Mouse (Mus musculus) heart, embryonic 15.5 days (tissue): ENCODE results near the gene Dennd1a. TPM values are rescaled to one million over a fixed set of nuclear protein-coding genes. Genes with fewer than 3 reads are reported as not detected.

Experiments
- ATAC-seq: fragments of 200-750 bp; cut with Nextera tagmentation; replicated peaks from 2 replicates; pipeline ENCODE4 v1.8.0; 2017; ENCODE audit warnings: low read depth, moderate TSS enrichment; ENCODE audit not compliant: insufficient number of reproducible peaks, insufficient read depth, low FRiP score
- H3K27ac ChIP-seq: fragments of 300-500 bp; sonication (generic); 2 replicates; pipeline ENCODE4 v1.5.1; 2015; ENCODE audit warnings: mild to moderate bottlenecking, inconsistent platforms
- H3K27me3 ChIP-seq: fragments of 300-500 bp; sonication (generic); 2 replicates; pipeline ENCODE4 v1.6.1; 2015; ENCODE audit warnings: inconsistent platforms
- H3K36me3 ChIP-seq: fragments of 300-500 bp; sonication (generic); 2 replicates; pipeline ENCODE4 v1.6.1; 2015; ENCODE audit warnings: mild to moderate bottlenecking, inconsistent platforms
- H3K4me1 ChIP-seq: fragments of 300-500 bp; sonication (generic); replicated peaks from 2 replicates; pipeline ENCODE4 v1.6.1; 2015; ENCODE audit warnings: inconsistent platforms
- H3K4me2 ChIP-seq: fragments of 300-500 bp; sonication (generic); 2 replicates; pipeline ENCODE4 v1.6.1; 2015; ENCODE audit warnings: inconsistent platforms, mild to moderate bottlenecking, moderate library complexity
- H3K4me3 ChIP-seq: fragments of 300-500 bp; sonication (generic); 2 replicates; pipeline ENCODE4 v1.5.1; 2015; ENCODE audit warnings: mild to moderate bottlenecking, inconsistent platforms
- H3K9ac ChIP-seq: fragments of 300-500 bp; sonication (generic); 2 replicates; pipeline ENCODE4 v1.6.1; 2015; ENCODE audit warnings: mild to moderate bottlenecking, inconsistent platforms
- H3K9me3 ChIP-seq: fragments of 300-500 bp; sonication (generic); replicated peaks from 2 replicates; pipeline ENCODE4 v1.6.1; 2016; ENCODE audit warnings: inconsistent platforms
- WGBS: fragments of 180-500 bp; shearing (Covaris S2); methylation state at CpG from one replicate; pipeline ENCODE4 v1.1.7; 2015; ENCODE audit warnings: mixed read lengths; 5-methylcytosine and 5-hydroxymethylcytosine counted together
- polyA plus RNA-seq: library from polyadenylated mRNA; unstranded; fragments of >200 nt; fragmentation: Nextera tagmentation; extraction: Ambion mirVana; gene quantifications from 2 replicates; pipeline ENCODE4 v1.2.1, GENCODE M21; 2015

Dennd1a gene
- polyA plus RNA-seq, 1 experiment from 2014 or later: 10.5 TPM

DNA sequence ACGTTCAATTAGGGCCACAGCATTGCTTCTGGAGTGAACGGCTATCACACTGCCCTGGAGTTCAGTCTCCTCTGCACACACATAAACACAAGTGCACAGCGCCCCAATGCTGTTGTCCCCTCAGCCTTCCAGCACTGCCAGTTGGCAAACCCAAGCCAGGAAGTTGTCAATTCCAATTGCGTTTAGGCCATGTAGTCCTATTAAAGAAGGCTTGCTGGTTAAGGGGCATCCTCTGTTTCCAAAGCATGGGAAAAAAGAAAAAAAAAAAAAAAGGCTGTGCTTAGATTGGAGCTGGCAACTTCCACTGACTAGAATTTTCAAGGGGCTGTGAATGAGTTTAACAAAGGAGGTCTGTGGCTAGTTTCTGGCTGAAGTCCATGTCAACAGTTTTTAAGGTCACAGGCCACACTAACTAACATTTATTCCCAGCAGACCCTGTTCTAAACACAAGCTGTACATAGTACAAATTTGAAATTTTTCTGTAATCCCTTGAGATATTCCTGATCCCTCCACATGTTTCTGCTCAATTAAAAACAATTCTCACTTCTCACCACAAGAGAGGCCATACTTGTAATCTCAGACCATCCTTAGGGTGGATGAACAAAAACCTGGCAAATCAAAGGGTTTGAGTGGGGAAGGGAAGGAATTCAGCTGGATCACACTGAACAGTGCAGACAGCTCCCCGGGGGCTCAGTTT lies 175.4 kb downstream of the Dennd1a start:
- no peak overlapping the region for H3K9ac ChIP-seq
- no peaks in the 10 kb centered on the region for H3K36me3 ChIP-seq
- no peaks in the 10 kb centered on the region for H3K27me3 ChIP-seq
- 54% methylated on average over 5 of the region's 5 CpGs for WGBS
- H3K4me2 ChIP-seq: no peak overlapping the region
- 0 out of 2 replicates have a peak overlapping the region, but pooled peaks have one; percentile 8 for H3K27ac ChIP-seq
- peaks cover 6% of the 10 kb centered on the region; the same call in 1 of the 2 replicates for H3K4me1 ChIP-seq
- no peak for ATAC-seq
- no peaks in the 10 kb centered on the region for H3K9me3 ChIP-seq
- H3K4me3 ChIP-seq: no peak overlapping the region

DNA sequence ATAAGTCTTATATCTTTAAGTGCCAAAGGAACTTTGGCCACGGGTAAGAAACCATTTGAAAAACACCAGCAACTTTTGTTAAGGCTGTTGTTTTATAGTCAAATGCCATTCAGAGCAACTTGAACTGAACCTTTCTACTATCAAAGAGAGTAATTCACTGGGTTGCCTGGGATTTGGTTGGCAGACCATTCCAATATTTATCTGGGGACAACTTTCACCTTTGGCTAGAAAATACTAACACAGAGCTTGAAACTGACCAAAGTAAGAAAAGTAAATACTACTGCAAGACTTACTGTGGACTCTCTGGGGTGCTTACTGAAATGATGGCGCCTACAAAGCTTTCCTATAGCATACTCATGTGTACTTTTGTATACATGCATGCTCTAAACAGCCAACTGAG lies 178.6 kb downstream of the Dennd1a start:
- WGBS: 80% methylated on average over 2 of the region's 2 CpGs
- no peak overlapping the region for H3K4me3 ChIP-seq
- ATAC-seq: no peak
- H3K27ac ChIP-seq: no peak overlapping the region
- no peaks in the 10 kb centered on the region for H3K36me3 ChIP-seq
- H3K9me3 ChIP-seq: no peaks in the 10 kb centered on the region
- H3K4me1 ChIP-seq: peaks cover 6% of the 10 kb centered on the region; the same call in 1 of the 2 replicates
- H3K9ac ChIP-seq: no peak overlapping the region
- no peaks in the 10 kb centered on the region for H3K27me3 ChIP-seq
- no peak overlapping the region for H3K4me2 ChIP-seq

DNA sequence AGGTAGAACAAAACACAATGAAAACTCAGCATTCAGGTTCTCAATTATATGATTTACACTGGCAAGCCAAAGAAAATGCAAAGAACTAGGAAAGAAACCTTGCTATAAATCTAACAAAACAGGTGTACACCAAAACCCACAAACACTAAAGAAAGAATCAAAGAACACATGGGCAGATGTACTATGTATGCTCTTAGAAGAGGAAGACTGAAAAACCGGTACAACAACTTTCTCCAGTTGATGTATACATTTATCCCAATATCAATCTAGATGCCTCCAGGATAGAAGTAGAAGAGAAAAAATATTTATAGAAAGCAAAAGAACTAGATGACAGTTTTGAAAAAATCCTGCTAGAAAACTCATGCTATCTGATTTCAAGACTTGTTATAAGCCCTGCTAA lies 184.5 kb downstream of the Dennd1a start:
- Histone ChIP-seq H3K27me3 (no peaks in the 10 kb centered on the region), H3K4me1 (peaks cover 8% of the 10 kb centered on the region), H3K27ac (no peak overlapping the region), H3K4me3 (no peak overlapping the region), H3K4me2 (no peak overlapping the region), H3K9ac (no peak overlapping the region), H3K36me3 (no peaks in the 10 kb centered on the region), H3K9me3 (no peaks in the 10 kb centered on the region)
- WGBS: 82% methylated on average over 1 of the region's 1 CpGs
- no peak for ATAC-seq

DNA sequence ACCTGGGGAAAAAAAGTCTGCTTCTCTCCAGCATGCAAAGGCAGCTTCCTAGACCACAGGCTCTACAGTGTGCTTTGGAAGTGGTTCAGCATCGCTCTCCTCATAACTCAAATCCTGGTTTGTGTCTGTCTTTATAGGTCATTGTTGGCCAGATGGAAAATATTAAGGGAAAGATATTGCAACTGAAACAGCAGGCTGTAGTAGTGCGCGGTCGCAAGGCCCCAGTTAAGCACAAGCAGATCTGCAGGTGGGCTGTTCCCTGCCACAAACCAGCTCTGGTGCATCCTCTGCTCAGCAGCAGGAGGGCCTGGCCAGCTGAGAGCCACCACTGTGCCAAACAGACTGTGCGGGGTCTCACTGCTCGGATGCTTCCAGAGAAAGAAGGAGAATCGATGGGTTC lies 186.9 kb downstream of the Dennd1a start:
- Histone ChIP-seq H3K9ac (no peak overlapping the region), H3K4me3 (no peak overlapping the region), H3K36me3 (no peaks in the 10 kb centered on the region), H3K27ac (no peak overlapping the region), H3K4me1 (peaks cover 8% of the 10 kb centered on the region), H3K4me2 (no peak overlapping the region), H3K9me3 (no peaks in the 10 kb centered on the region), H3K27me3 (no peaks in the 10 kb centered on the region)
- 53% methylated on average over 7 of the region's 7 CpGs for WGBS
- ATAC-seq: no peak

DNA sequence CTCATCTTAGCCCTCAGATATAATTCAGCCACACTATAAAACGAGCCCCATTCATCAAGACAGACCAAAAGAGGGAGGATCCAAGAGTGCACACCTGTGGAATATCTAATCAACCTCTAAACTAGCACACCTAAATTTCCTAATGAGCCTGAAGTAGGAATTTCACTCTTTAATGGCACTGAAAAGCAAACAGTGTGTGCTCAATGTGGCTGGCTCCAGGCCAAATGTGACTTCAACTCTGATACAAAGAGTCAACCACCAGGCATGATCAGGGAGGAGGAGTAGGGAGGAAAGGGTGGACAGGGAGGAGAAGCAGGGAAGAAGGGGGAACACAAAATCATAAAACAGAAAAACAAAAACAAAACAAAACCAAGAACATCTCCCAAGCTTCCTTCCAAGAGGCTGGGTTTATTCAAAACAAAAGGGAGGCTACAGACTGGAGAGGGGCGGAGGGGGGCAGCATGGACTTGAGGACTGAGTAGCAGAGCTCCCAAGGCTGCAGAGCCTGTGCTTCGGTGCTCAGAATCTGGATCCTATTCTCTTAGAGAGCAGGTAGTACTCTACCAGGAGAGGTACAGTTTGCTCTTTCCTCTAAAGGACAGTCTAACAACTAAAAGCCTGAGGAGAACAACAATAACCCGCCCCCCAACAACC lies 187.9 kb downstream of the Dennd1a start:
- WGBS: 74% methylated on average over 4 of the region's 4 CpGs
- peaks cover 8% of the 10 kb centered on the region for H3K4me1 ChIP-seq
- no peak overlapping the region for H3K9ac ChIP-seq
- H3K27ac ChIP-seq: no peak overlapping the region
- no peak overlapping the region for H3K4me3 ChIP-seq
- no peaks in the 10 kb centered on the region for H3K27me3 ChIP-seq
- no peak overlapping the region for H3K4me2 ChIP-seq
- no peak for ATAC-seq
- no peaks in the 10 kb centered on the region for H3K9me3 ChIP-seq
- no peaks in the 10 kb centered on the region for H3K36me3 ChIP-seq

DNA sequence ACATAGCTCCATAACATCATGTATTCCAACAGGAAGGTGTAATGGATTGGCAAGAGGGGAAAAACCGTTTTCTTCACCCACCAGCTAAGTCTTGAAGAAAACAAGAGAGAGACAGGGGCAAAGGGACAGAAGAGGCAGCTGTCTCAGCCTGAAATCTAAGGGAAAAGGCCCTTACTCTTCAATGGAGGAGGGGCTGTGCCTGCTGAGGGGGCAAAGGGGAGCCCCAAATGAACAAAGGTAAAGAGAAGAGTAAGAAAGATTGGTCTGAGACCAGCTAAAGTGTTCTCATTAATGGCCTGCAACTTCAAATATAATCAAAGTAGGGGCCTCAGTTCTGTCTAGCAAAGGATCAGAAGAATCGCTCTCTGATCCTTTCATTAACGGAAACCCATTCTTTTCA lies 189.7 kb downstream of the Dennd1a start:
- Histone ChIP-seq H3K9ac (no peak overlapping the region), H3K27ac (no peak overlapping the region), H3K27me3 (no peaks in the 10 kb centered on the region), H3K4me1 (peaks cover 8% of the 10 kb centered on the region), H3K36me3 (no peaks in the 10 kb centered on the region), H3K4me3 (no peak overlapping the region), H3K4me2 (no peak overlapping the region), H3K9me3 (no peaks in the 10 kb centered on the region)
- ATAC-seq: no peak
- 78% methylated on average over 3 of the region's 3 CpGs for WGBS

GRCm38 (mm10) chr2:38096328-38096727 lies 190.9 kb downstream of the Dennd1a start:
- H3K4me2 ChIP-seq: no peak overlapping the region
- no peaks in the 10 kb centered on the region for H3K9me3 ChIP-seq
- no peak overlapping the region for H3K27ac ChIP-seq
- no peaks in the 10 kb centered on the region for H3K36me3 ChIP-seq
- H3K9ac ChIP-seq: no peak overlapping the region
- H3K4me1 ChIP-seq: peaks cover 8% of the 10 kb centered on the region
- H3K27me3 ChIP-seq: no peaks in the 10 kb centered on the region
- no peak overlapping the region for H3K4me3 ChIP-seq
- no peak for ATAC-seq

DNA sequence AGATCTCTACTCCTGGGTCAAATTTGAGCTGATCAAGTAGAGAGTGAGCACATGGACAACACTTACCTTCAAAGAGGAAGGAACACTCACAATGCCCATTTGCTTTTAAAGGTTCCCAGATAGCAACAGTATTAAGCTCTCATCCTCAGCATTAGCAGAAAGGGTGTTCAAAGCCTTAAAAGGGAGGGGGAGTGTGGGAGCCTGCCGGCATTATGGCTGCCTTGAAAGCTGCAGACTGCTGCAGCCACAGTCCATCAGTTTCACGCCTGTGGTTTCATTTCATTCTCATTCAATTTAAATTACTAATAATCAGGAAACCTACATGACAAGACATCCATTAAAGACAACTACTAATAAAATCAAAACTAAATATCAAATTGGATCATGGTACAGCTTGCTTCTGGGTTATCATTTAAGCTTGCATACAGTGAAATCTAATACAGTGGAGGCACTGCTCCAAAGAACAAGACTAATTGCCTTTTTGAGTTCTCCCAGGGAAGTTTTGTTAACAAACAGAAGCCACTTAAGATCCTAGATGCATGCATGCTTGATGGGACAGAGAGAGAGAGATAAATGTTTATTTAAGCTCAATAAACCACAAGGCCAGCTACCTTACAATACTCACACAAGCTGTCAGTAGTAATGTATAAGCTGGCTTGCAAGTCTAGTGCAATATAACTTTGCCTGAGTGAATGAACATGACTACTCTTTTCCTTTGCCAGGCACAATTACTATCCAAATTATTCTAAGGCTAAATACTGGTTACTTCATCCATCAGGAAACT lies 192.6 kb downstream of the Dennd1a start:
- H3K9me3 ChIP-seq: no peaks in the 10 kb centered on the region
- no peak overlapping the region for H3K27ac ChIP-seq
- no peak overlapping the region for H3K4me3 ChIP-seq
- no peak overlapping the region for H3K4me2 ChIP-seq
- no peak overlapping the region for H3K9ac ChIP-seq
- no peaks in the 10 kb centered on the region for H3K27me3 ChIP-seq
- WGBS: 62% methylated on average over 2 of the region's 2 CpGs
- H3K4me1 ChIP-seq: peaks cover 8% of the 10 kb centered on the region
- ATAC-seq: no peak
- H3K36me3 ChIP-seq: no peaks in the 10 kb centered on the region

GRCm38 (mm10) chr2:38093968-38094367 lies 193.2 kb downstream of the Dennd1a start:
- Histone ChIP-seq H3K27ac (no peak overlapping the region), H3K4me1 (peaks cover 2% of the 10 kb centered on the region), H3K4me3 (no peak overlapping the region), H3K27me3 (no peaks in the 10 kb centered on the region), H3K9me3 (no peaks in the 10 kb centered on the region), H3K36me3 (no peaks in the 10 kb centered on the region), H3K9ac (no peak overlapping the region), H3K4me2 (no peak overlapping the region)
- ATAC-seq: no peak

DNA sequence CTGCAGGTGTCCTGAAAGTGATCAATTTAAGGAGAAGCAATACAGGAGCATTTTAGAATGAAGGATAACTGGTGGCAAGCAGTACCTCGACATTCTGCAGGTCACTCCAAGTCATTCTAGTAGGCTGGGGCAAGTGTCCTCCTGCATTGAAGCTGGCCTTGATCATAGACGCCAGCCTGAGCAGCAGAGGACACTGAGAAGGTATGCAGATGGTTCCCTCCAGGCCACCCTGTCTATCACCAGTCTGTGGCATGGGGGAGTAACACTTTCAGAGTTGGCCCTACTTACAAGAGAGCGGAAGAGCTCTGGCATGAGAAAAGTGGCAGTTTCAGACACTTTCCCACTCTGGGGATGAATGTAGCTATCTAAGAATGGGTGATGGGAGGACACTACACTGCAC lies 193.9 kb downstream of the Dennd1a start:
- H3K9me3 ChIP-seq: no peaks in the 10 kb centered on the region
- no peak overlapping the region for H3K9ac ChIP-seq
- no peak overlapping the region for H3K4me3 ChIP-seq
- H3K27me3 ChIP-seq: no peaks in the 10 kb centered on the region
- H3K36me3 ChIP-seq: no peaks in the 10 kb centered on the region
- no peak overlapping the region for H3K27ac ChIP-seq
- no peaks in the 10 kb centered on the region; the same call in 1 of the 2 replicates for H3K4me1 ChIP-seq
- ATAC-seq: no peak
- WGBS: 61% methylated on average over 3 of the region's 3 CpGs
- H3K4me2 ChIP-seq: no peak overlapping the region

GRCm38 (mm10) chr2:38088346-38088745 lies 198.8 kb downstream of the Dennd1a start:
- H3K4me3 ChIP-seq: no peak overlapping the region
- H3K9ac ChIP-seq: no peak overlapping the region
- H3K9me3 ChIP-seq: no peaks in the 10 kb centered on the region
- peaks cover 4% of the 10 kb centered on the region; the same call in 1 of the 2 replicates for H3K4me1 ChIP-seq
- H3K36me3 ChIP-seq: no peaks in the 10 kb centered on the region
- H3K27me3 ChIP-seq: no peaks in the 10 kb centered on the region
- no peak overlapping the region for H3K4me2 ChIP-seq
- WGBS: 73% methylated on average over 1 of the region's 1 CpGs
- H3K27ac ChIP-seq: no peak overlapping the region
- no peak for ATAC-seq
